Mouse (Mus musculus): ENCODE results near the gene Rnf169. TPM values are rescaled to one million over a fixed set of nuclear protein-coding genes. Genes with fewer than 3 reads are reported as not detected.

Rnf169 gene
- total RNA-seq, 2 experiments from 2014 or later = 26.6 to 28.2 TPM

DNA sequence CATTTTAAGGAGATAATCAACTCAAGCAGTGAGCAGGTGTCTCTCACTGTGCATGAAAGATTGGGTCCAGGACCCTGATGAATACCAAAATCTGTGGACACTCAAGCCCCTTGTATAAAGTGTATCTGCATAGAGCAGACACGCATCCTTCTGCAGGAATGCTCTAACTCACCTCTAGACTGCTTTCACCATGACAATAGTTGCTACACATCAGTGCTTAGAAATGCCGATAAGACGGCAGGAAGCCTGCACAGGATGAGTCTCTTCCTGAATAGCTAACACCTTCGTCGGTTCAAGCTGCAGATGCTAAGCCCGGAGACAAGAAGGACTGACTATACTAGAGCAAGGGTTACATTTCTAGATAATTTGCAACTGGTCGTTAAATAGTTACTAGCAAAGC lies 14.9 kb upstream of the Rnf169 start:
- no peak overlapping the region for H3K27ac ChIP-seq
- no peak overlapping the region for H3K4me3 ChIP-seq
- no peak for TF ChIP-seq CTCF (conservative IDR thresholded peaks at IDR 0.05)
- DNase-seq (ENCODE audit: low spot score in 2 of 2) = no peak

DNA sequence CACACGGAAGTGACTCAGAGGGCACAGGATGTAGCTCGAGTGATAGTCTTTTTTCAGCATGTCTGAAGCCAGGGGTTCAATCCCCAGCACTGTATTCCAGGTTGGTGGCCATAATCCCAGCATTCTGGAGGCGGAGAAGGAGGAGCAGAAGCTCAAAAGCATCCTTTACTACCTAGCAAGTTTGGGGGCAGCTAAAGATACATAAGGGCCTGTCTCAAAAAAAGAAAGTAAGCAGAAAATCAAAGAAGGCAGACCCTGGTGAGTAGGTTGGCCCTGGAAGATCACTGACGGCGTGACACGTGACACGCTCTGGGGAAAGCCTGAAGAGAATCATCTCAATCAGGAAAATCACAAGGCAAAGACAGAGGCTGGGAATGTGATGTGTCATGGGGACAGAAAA lies 12.9 kb upstream of the Rnf169 start:
- no peak for DNase-seq (ENCODE audit: low spot score in 2 of 2)
- Histone ChIP-seq H3K27ac (no peak overlapping the region), H3K4me3 (no peak overlapping the region)
- no peak for TF ChIP-seq CTCF (conservative IDR thresholded peaks at IDR 0.05)

DNA sequence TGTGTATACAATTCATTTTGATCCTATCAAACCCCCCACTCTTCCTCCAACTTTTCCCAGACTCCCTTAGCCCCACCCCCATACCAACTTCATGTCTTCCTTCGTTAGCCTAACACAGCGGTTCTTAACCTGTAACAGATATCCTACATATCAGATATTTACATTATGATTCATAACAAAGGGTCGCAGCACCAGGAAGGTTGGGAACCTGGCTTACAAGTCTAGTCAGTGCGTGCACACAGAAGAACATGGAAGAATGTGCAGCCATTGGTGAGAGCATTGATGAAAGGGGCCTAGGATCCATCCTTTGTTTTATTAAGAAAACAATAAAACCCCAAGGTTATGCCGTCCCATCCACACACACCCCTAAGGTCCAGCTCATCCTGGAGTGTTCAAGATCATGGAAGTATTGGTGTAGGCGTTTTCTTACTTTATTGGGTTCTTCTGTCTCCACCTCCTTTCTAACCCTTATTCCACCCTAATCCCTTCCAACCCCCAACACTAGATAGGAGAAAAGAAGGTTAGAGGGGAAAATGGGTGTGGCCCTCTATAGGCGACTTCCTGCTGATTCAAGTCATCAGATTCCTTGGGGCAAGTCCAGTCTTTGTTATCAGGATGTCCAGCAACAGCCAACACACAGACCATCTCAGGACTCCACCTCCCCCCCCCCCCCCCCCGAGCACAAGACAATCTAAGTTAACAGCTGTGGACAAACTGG lies 10.9 kb upstream of the Rnf169 start:
- no peak for TF ChIP-seq CTCF (conservative IDR thresholded peaks at IDR 0.05)
- no peak for DNase-seq (ENCODE audit: low spot score in 2 of 2)
- H3K4me3 ChIP-seq = no peak overlapping the region
- no peak overlapping the region for H3K27ac ChIP-seq

DNA sequence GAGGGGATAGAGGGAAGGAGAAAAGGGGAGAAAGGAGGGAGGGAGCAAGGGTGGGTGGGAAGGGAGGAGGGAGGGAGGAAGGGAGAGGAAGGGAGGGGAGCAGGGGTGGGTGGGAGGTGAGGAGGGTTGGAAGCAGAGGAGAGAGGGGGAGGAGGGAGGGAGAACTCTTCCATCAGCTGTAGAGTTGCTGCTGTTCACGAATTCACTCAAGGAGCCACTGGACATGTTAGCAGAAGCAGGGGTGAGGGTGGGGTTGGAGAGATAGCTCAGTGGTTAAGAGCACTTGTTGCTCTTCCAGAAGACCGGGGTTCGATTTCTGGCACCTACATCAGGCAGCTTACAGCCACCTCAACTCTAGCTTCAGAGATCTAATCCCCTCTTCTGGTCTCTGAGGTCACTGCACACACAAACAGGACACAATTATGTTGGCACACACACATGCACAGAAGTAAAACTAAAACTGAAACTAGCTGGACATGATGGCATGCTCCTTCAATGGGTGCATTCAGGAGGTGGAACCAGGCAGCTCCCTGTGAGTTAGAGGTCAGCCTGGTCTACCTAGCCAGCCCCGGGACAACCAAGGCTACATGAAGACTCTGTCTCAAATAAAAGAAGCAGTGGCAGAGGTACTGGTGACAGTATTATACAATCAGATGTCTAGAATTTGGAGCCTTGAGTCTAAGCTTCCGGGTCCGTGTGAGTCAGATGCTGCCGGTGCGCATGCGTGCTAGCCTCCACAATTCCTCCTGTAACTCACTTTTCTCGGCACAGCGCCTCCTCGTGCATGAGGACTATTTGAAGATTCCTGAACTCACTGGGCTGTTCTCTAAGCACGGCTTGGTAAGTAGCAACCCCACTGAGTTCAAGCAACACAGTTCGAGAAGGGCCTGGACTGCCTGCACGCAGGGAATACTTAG lies 9.9 kb upstream of the Rnf169 start:
- peak in 1 of 2 experiments; percentile 29 for DNase-seq (ENCODE audit: low spot score in 2 of 2)
- Histone ChIP-seq H3K4me3 (no peak overlapping the region), H3K27ac (no peak overlapping the region)
- peak; percentile 41 for TF ChIP-seq CTCF (conservative IDR thresholded peaks at IDR 0.05)

DNA sequence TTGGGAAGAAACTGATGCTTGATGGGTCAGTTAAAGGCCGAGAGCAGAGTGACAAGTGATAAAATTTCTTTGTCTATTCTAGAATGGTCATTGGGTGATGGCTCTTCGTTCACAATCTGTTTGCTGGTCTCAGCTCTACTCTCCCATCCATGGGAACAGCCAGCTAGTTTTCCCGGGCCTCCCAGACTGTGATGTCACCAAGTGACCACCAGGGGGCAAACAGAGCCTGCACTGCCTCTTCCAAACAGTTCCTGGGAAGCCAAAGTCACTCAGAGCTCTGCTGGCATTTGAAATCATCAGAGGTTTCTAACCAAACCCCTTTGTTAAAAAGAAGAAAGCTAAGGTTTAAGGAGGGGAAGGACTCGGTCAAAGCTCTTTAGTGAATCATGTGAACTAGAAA lies 8.5 kb upstream of the Rnf169 start:
- TF ChIP-seq CTCF (conservative IDR thresholded peaks at IDR 0.05) = peak; percentile 99
- peak; percentile 79 to 85 for DNase-seq (ENCODE audit: low spot score in 2 of 2)
- Histone ChIP-seq H3K27ac (no peak overlapping the region), H3K4me3 (no peak overlapping the region)

DNA sequence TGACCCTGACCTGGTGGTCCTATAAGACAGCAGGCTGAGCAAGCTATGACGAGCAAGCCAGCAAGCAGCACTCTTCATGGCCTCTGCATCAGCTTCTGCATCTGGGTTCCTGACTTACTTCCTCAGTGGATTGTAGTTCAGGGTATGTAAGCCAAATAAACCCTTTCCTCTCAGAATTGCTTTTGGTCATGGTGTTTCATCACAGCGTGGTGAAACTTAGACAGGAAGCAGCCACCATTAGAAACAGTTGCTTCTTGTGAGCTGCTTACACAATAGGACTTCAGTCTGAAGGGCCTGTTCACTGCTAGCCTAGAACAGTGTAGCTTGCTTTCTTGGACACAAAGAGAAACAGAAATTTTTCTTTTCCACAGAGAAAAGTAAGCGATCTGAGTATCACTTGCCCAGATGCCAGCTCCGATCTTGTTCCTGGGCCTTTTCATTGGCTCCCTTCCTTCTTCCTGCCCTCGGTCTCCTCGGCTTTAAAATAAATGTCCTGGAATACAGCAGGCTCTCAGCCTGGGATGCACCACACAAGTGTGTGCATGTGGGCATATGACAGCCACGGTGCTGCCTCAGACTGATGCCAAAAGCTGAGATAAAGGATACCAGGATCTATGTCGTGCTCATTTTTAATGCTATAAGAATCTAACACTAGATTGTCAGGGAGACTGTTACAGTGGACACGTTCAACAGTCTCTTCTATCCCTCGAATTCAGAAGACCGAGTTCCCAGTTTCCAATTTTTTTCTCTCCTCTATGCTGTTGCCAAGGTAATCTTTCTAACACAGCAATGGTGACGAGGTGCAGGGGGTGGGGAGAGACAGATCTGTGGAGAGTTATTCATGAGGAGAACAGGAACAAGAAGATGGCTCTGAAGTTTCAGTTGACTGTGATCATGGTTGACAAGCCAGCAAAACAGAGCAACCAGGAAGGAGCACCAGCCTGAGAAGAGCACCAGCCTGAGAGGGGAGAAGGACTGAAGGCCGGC lies 2.3 kb upstream of the Rnf169 start:
- no peak for TF ChIP-seq CTCF (conservative IDR thresholded peaks at IDR 0.05)
- DNase-seq (ENCODE audit: low spot score in 2 of 2) = peak; percentile 59 to 69
- Histone ChIP-seq H3K27ac (peak overlapping the region; percentile 88), H3K4me3 (peak overlapping the region; percentile 8; the same call in 1 of the 2 replicates)

DNA sequence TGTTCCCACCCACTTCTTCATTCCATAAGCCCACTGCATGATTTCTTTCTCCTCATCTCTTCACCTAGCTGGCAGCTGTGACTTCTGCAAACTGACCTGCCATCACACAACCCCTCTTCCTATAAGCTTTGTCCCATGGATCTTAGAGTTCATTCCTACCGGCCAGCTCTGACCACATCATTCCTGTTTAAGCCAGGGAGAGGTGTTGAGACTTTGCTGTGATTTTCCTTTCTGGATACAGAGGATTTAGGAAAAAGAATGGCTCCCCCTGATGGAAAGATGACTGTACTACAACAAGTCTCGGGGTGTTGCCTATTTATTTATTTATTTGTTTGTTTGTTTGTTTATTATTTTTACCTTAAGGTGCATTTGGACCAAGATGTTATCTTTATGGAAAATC lies 1.1 kb upstream of the Rnf169 start:
- DNase-seq (ENCODE audit: low spot score in 2 of 2) = peak; percentile 39 to 56
- peak; percentile 91 for TF ChIP-seq CTCF (conservative IDR thresholded peaks at IDR 0.05)
- peak overlapping the region; percentile 98 for H3K27ac ChIP-seq
- peak overlapping the region; percentile 78; the same call in 1 of the 2 replicates for H3K4me3 ChIP-seq

DNA sequence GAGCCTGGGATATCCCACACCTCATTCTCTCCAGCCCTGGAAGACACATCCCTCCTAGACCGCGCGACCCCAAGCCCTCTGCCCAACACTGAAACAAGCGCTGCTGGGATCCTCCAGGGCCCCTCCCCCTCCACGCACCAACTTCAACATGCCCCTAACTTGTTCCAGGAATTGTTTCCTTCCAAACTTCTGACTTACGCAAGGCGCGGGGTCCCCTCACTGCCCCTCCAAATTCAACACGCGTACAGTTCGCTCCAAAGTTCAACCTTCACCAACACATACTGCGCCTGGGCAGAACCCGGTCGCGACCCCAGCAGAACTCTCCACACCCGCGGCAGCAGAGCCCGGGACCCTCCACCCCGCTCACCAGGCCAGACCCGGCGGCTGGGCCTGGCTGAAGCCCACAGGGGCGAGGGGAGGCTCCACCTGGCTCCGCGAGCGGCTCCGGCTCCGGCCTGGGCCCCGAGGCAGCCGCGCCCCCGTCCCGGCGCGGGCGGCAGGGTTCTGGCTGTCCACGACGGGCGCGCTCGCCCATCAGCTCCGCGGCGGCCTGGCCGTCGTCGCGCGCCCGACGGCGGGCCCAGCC lies 609 bp downstream of the Rnf169 start:
- no peak for TF ChIP-seq CTCF (conservative IDR thresholded peaks at IDR 0.05)
- H3K27ac ChIP-seq = peak overlapping the region; percentile 98
- H3K4me3 ChIP-seq = peak overlapping the region; percentile 78
- DNase-seq (ENCODE audit: low spot score in 2 of 2) = no peak

GRCm38 (mm10) chr7:99979081-99979480 lies 1.2 kb downstream of the Rnf169 start:
- no peak for DNase-seq (ENCODE audit: low spot score in 2 of 2)
- Histone ChIP-seq H3K4me3 (peak overlapping the region; percentile 78), H3K27ac (peak overlapping the region; percentile 98; the same call in 1 of the 2 replicates)
- no peak for TF ChIP-seq CTCF (conservative IDR thresholded peaks at IDR 0.05)

GRCm38 (mm10) chr7:99978041-99978440 lies 2.2 kb downstream of the Rnf169 start:
- H3K4me3 ChIP-seq = no peak overlapping the region; the same call in 1 of the 2 replicates
- DNase-seq (ENCODE audit: low spot score in 2 of 2) = no peak
- no peak overlapping the region for H3K27ac ChIP-seq
- no peak for TF ChIP-seq CTCF (conservative IDR thresholded peaks at IDR 0.05)

DNA sequence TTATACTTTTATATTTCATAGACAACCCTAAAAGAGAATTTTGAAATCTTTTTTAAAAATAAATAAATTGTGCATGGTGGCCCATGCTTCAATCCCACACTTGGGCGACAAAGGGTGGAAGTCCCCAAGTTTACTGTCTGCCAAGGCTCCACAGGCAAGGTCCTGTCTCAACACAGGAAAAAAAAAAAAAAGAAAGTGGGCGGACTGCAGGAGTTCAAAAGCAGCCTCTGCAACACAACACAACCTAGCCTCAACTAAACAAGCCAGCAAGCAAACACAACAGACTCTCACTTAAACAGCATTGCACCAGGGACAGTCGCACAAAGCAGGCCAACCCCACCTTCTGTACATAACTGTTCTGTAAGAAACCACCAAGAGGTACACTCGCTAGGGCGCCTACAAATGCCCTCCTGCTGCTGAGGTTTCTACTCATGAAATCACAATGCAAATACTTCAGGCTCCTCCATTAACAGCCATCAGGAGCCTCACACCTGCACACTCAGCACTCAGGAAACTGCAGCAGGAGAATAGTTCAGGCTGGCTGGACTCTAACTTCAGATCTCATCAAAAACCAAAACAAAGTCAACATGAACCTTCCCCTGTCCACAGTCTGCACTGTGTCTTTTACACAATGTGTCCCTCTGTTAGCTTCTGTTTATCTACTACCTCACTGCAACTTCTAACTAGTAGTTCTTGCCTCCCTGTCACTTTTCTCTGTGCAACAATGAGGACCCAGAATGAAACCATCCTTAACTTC lies 4.3 kb downstream of the Rnf169 start:
- no peak for TF ChIP-seq CTCF (conservative IDR thresholded peaks at IDR 0.05)
- no peak overlapping the region for H3K4me3 ChIP-seq
- no peak overlapping the region for H3K27ac ChIP-seq
- DNase-seq (ENCODE audit: low spot score in 2 of 2) = no peak

All from layer of hippocampus, adult 2 months (tissue).